Mouse (Mus musculus): ENCODE measurements at regions not wholly inside any gene's neighbourhood (a gene's known extent, or its start where the extent isn't known, plus 50 kb on each side); places are given as distances from the start of the nearest gene placed in this dataset.

- TF ChIP-seq CTCF (IDR thresholded peaks at IDR 0.05; ENCODE audit: control insufficient read depth, insufficient read depth, insufficient replicate concordance, low read depth, low read length) (no peak), POLR2A (IDR thresholded peaks at IDR 0.05; ENCODE audit: control insufficient read depth, low read depth, low read length) (no peak)
These were observed 101.5 kb upstream of the Atp1b1 start for GRCm38 (mm10) chr1:164559546-164560228.

All from testis, adult 2 months (tissue).